Mouse (Mus musculus) thymus, postnatal 4 days (tissue): Measurements from ENCODE around the gene Pacsin3.

ENCODE experiments used
- DNase-seq: peaks from one replicate; pipeline ENCODE4 v3.0.0; 2021

Gene Pacsin3

DNA sequence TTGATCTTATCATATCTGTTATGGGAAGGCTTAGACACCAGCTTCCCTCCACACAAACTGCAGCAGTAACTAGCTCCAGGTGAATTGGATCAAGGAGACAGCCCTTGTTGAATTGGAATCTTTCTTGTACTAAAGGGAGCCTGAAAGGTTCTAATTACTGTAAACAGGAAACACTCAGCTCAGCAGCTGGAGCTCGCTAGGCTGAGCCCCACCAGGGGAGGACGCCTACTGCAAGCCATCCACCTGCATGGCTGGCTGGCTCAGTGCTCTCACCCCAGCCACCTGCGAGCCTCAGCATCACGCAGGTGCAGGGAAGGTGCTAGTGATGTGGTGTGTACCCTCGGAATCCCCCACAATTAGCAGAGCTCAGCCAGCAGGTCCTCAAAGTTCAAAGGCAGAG, 52.9 kb downstream of the Pacsin3 start:
- peak; percentile 76 for DNase-seq

DNA sequence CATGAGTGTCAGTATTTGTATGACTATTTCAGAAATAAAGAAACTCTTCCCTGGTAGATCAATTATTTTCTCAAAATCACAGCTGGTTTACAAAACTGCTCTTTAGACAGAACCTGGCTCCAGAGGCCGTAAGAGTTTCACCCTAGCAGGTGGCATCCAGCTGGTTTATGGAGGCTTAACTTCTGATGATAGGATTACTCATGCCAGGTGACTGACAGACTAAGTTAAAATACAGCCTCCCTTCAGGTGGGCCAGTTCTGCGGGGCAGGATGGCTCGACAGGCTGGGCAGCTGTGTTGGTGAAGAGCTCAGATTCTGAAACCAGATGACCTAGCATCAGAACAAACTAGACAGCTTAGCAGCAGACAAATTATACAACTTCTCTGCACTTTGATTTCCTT, 53.8 kb downstream of the Pacsin3 start:
- DNase-seq, result no peak

DNA sequence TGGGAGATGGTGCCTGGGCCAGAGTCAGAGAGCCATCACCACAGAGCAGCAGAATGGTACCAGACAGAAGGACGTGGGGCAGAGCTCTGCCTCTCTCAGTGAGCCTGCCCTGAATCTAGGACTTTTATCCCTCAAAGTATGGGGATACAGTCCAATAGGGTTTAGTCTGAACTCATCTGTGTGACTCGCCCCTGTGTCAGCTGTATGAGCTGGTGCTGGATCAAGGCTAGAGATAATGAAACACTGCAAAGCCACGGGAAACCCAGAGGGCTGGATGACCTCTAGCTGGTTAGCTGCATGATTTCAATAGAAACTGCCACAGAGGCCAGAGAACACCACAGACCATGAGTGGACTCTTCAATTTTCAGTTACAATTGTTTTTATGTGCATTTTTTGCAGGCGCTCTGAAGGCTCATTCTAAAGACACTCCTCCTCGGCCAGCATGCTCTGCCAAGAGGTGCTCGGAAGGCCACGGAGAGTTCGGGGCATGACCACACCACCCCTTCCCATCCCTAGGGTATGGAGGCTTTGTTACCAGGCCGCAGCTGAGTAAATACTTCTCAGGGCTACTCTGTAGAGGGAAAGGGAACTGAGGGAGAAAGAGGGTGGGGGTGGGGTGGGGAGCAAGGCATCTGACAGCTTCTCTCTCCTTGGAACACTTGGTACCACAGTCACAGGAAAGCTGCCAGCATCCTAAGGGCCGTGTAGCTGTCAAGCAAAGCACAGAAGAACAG, 57.0 kb downstream of the Pacsin3 start:
- no peak for DNase-seq

DNA sequence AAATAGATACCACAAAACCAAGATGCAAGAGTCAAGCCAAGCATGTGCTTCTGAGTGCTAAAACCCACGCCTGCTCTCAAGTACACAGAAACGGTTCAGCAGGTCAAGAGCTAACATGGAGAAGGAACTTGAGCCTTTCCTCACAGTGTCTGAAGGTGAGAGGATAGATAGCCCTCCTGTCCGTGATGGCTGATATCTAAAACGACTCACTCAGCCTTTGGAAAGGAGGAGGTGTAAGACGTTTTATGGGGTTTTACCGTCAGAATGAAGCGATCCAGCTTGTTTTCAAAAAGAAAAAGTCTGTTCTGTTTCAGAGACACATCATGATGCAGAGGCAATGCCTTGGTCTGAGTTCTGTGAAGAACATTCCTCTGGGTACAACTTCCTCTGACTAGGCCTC, 58.4 kb downstream of the Pacsin3 start:
- no peak for DNase-seq
